Mouse (Mus musculus) CH12.LX (cell line): Measurements from ENCODE around the gene Ppip5k1. TPM values are rescaled to one million over a fixed set of nuclear protein-coding genes. Genes with fewer than 3 reads are reported as not detected.

ENCODE experiments used
- DNase-seq: peaks from one replicate; pipeline ENCODE4 v3.0.0-alpha.2; 2013; ENCODE audit errors: extremely low read depth
- H3K27ac ChIP-seq: 2 replicates; pipeline ENCODE4 v1.5.1; 2012; ENCODE audit warnings: low read depth, mild to moderate bottlenecking, control low read depth, moderate library complexity; ENCODE audit not compliant: insufficient read depth
- H3K27me3 ChIP-seq: replicated peaks from 2 replicates; pipeline ENCODE3; 2012; ENCODE audit warnings: inconsistent platforms
- H3K36me3 ChIP-seq, 2 experiments: replicated peaks in 1 of 2; 2 replicates each; pipeline versions ENCODE3 to v1.6.1; 2012; ENCODE audit warnings: inconsistent platforms in 1 of 2, low read length in 1 of 2, mild to moderate bottlenecking in 1 of 2, mixed read lengths in 1 of 2, moderate library complexity in 1 of 2; ENCODE audit not compliant: control insufficient read depth in 1 of 2, insufficient read depth in 1 of 2
- H3K4me1 ChIP-seq, 2 experiments: 2 replicates each; pipeline ENCODE4 v1.6.1; 2012; ENCODE audit warnings: inconsistent platforms in 1 of 2, moderate library complexity in 1 of 2; ENCODE audit not compliant: insufficient read depth in 2 of 2, control insufficient read depth in 1 of 2
- H3K4me2 ChIP-seq: 2 replicates; pipeline ENCODE4 v1.6.1; 2012; ENCODE audit warnings: low read depth, mild to moderate bottlenecking, control low read depth; ENCODE audit not compliant: poor library complexity, insufficient read depth, severe bottlenecking
- H3K4me3 ChIP-seq, 3 experiments: fragments of 150-350 bp in 1 of 3; sonication (generic) in 1 of 3; replicated peaks in 1 of 3; 2 replicates each; pipeline versions ENCODE3 to v1.5.1; 2011 to 2012; ENCODE audit warnings: low read depth in 2 of 3, low read length in 2 of 3, mild to moderate bottlenecking in 2 of 3, moderate library complexity in 2 of 3, control low read depth in 1 of 3, improper control_type of control experiment in 1 of 3, inconsistent platforms in 1 of 3, mixed read lengths in 1 of 3; ENCODE audit not compliant: poor library complexity in 1 of 3
- H3K79me2 ChIP-seq: replicated peaks from 2 replicates; pipeline ENCODE4 v1.6.1; 2012; ENCODE audit warnings: mild to moderate bottlenecking, moderate library complexity; ENCODE audit not compliant: control insufficient read depth, poor library complexity, insufficient read depth, severe bottlenecking; ENCODE audit errors: extremely low read depth
- H3K9ac ChIP-seq: 2 replicates; pipeline ENCODE4 v1.6.1; 2012; ENCODE audit warnings: low read depth, mild to moderate bottlenecking, control low read depth, moderate library complexity; ENCODE audit not compliant: insufficient read depth
- H3K9me3 ChIP-seq: replicated peaks from 2 replicates; pipeline ENCODE3; 2012; ENCODE audit warnings: low read length, inconsistent platforms, mixed read lengths
- CHD1 ChIP-seq: IDR thresholded peaks from 2 replicates; pipeline ENCODE4 v1.6.1; 2012; ENCODE audit warnings: low read depth, low read length, improper control_type of control experiment, inconsistent platforms
- CHD2 ChIP-seq: IDR thresholded peaks from 2 replicates; pipeline ENCODE4 v1.6.1; 2011; ENCODE audit warnings: low read length, improper control_type of control experiment
- E2F4 ChIP-seq: IDR thresholded peaks from 2 replicates; pipeline ENCODE4 v1.6.1; 2011; ENCODE audit warnings: low read depth, low read length, improper control_type of control experiment; ENCODE audit not compliant: insufficient replicate concordance
- ELF1 ChIP-seq: IDR thresholded peaks from 2 replicates; pipeline ENCODE4 v1.6.1; 2014; ENCODE audit warnings: low read depth, mild to moderate bottlenecking, inconsistent platforms, low read length, improper control_type of control experiment
- EP300 ChIP-seq: IDR thresholded peaks from 2 replicates; pipeline ENCODE4 v1.6.1; 2011; ENCODE audit warnings: low read length, improper control_type of control experiment
- GABPA ChIP-seq: IDR thresholded peaks from 2 replicates; pipeline ENCODE4 v1.6.1; 2012; ENCODE audit warnings: low read depth, low read length, improper control_type of control experiment, inconsistent platforms; ENCODE audit not compliant: insufficient replicate concordance
- HCFC1 ChIP-seq: IDR thresholded peaks from 2 replicates; pipeline ENCODE4 v1.6.1; 2012; ENCODE audit warnings: low read depth, mild to moderate bottlenecking, inconsistent platforms, low read length, improper control_type of control experiment
- JUND ChIP-seq: conservative IDR thresholded peaks from 2 replicates; pipeline ENCODE4 v1.6.1; 2011; ENCODE audit warnings: low read depth, low read length, improper control_type of control experiment
- MAFK ChIP-seq: IDR thresholded peaks from 2 replicates; pipeline ENCODE4 v1.6.1; 2011; ENCODE audit warnings: low read length, improper control_type of control experiment; ENCODE audit not compliant: insufficient replicate concordance
- MAX ChIP-seq: IDR thresholded peaks from 2 replicates; pipeline ENCODE4 v1.6.1; 2011; ENCODE audit warnings: low read length, improper control_type of control experiment
- MAZ ChIP-seq: IDR thresholded peaks from 2 replicates; pipeline ENCODE4 v1.6.1; 2012; ENCODE audit warnings: low read depth, mild to moderate bottlenecking, inconsistent platforms, low read length, improper control_type of control experiment, moderate library complexity
- MEF2A ChIP-seq: IDR thresholded peaks from 2 replicates; pipeline ENCODE4 v1.6.1; 2014; ENCODE audit warnings: low read depth, mild to moderate bottlenecking, inconsistent platforms, low read length, improper control_type of control experiment, borderline replicate concordance
- MXI1 ChIP-seq: IDR thresholded peaks from 2 replicates; pipeline ENCODE4 v1.6.1; 2011; ENCODE audit warnings: mild to moderate bottlenecking, low read depth, low read length, improper control_type of control experiment
- MYC ChIP-seq: IDR thresholded peaks from 2 replicates; pipeline ENCODE4 v1.6.1; 2011; ENCODE audit warnings: low read depth, mild to moderate bottlenecking, improper control_type of control experiment, low read length
- NELFE ChIP-seq: IDR thresholded peaks from 2 replicates; pipeline ENCODE4 v1.6.1; 2011; ENCODE audit warnings: low read depth, low read length, improper control_type of control experiment
- NRF1 ChIP-seq: IDR thresholded peaks from 2 replicates; pipeline ENCODE4 v1.6.1; 2014; ENCODE audit warnings: low read depth, mild to moderate bottlenecking, inconsistent platforms, low read length, improper control_type of control experiment, moderate library complexity
- POLR2A ChIP-seq: IDR thresholded peaks from 2 replicates; pipeline ENCODE4 v1.6.1; 2011; ENCODE audit warnings: low read depth, mild to moderate bottlenecking, improper control_type of control experiment, low read length
- RAD21 ChIP-seq: IDR thresholded peaks from 2 replicates; pipeline ENCODE4 v1.6.1; 2011; ENCODE audit warnings: low read depth, mild to moderate bottlenecking, low read length, improper control_type of control experiment, moderate library complexity
- RCOR1 ChIP-seq: conservative IDR thresholded peaks from 2 replicates; pipeline ENCODE4 v1.6.1; 2012; ENCODE audit warnings: low read depth, mild to moderate bottlenecking, inconsistent platforms, low read length, improper control_type of control experiment
- SMC3 ChIP-seq: IDR thresholded peaks from 2 replicates; pipeline ENCODE4 v1.6.1; 2011; ENCODE audit warnings: low read depth, low read length, improper control_type of control experiment
- TBP ChIP-seq: conservative IDR thresholded peaks from 2 replicates; pipeline ENCODE4 v1.6.1; 2011; ENCODE audit warnings: low read depth, low read length, improper control_type of control experiment
- TCF12 ChIP-seq: IDR thresholded peaks from 2 replicates; pipeline ENCODE4 v1.6.1; 2014; ENCODE audit warnings: low read depth, mild to moderate bottlenecking, inconsistent platforms, low read length, improper control_type of control experiment
- USF2 ChIP-seq: conservative IDR thresholded peaks from 2 replicates; pipeline ENCODE4 v1.6.1; 2011; ENCODE audit warnings: low read depth, low read length, improper control_type of control experiment
- ZC3H11A ChIP-seq: IDR thresholded peaks from 2 replicates; pipeline ENCODE4 v1.6.1; 2012; ENCODE audit warnings: low read depth, mild to moderate bottlenecking, inconsistent platforms, low read length, improper control_type of control experiment
- ZKSCAN1 ChIP-seq: IDR thresholded peaks from 2 replicates; pipeline ENCODE4 v1.6.1; 2012; ENCODE audit warnings: low read depth, inconsistent platforms, low read length, improper control_type of control experiment, borderline replicate concordance
- ZMIZ1 ChIP-seq: IDR thresholded peaks from 2 replicates; pipeline ENCODE4 v1.6.1; 2012; ENCODE audit warnings: low read depth, mild to moderate bottlenecking, inconsistent platforms, low read length, improper control_type of control experiment
- ZNF384 ChIP-seq: IDR thresholded peaks from 2 replicates; pipeline ENCODE4 v1.6.1; 2012; ENCODE audit warnings: low read depth, low read length, improper control_type of control experiment, inconsistent platforms
- dilution Hi-C: fragments of 300-500 bp; cut with MboI; formaldehyde crosslinking; loops from 2 replicates; pipeline ENCODE4 v1.14.3; 2020; ENCODE audit warnings: low sequenced_read_pairs; ENCODE audit not compliant: extremely low pct_unique_long_range_greater_than_20kb, extremely low pct_ligation_motif_present
- in situ Hi-C: fragments of 300-500 bp; cut with MboI; formaldehyde crosslinking; loops from 3 replicates; pipeline ENCODE4 v1.14.3; 2019; ENCODE audit warnings: low sequenced_read_pairs, low pct_ligation_motif_present, low pct_unique_long_range_greater_than_20kb, mixed read lengths
- polyA plus RNA-seq: library from polyadenylated mRNA; unstranded; fragments of >175 nt; gene quantifications from 2 replicates; pipeline ENCODE4 v1.2.1, GENCODE M21; 2012; ENCODE audit warnings: low read depth; ENCODE audit not compliant: insufficient read length
- total RNA-seq, 2 experiments: library from RNA; depleted of rRNA; stranded (reverse); fragments of 300-350 nt in 1 of 2; fragments of >200 nt in 1 of 2; gene quantifications; 2 replicates each; pipeline ENCODE4 v1.2.3; 2012 to 2014

The Ppip5k1 gene
- total and polyA plus RNA-seq, 3 experiments = 4.6 to 11.9 (median 10.4) TPM

DNA sequence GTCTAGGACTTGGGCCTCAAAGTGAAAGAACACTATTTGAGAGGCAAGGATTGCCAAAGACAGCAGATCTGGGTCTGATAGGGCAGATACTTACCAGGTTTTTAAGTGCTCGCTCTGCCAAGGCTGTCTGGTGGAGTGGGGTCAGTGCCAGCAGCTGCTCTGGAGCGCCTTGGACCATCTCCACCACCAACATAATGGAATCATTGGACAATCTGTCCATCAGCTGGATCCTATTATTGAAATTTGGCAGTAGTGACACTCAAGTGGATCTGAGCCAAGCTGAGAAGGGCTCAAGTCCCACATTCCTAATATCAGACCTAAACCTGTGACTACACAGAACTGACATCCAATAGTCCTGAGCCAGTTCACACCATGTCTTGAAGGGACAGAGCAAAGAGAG lies 13.6 kb upstream of the Ppip5k1 start:
- in situ Hi-C loops (no loop called here), dilution Hi-C loops (no loop called here)
- H3K27ac ChIP-seq = no peak overlapping the region
- H3K27me3 ChIP-seq = peaks cover 25% of the 10 kb centered on the region
- H3K9ac ChIP-seq = no peak overlapping the region
- H3K4me1 ChIP-seq = no peaks in the 10 kb centered on the region
- H3K79me2 ChIP-seq = no peaks in the 10 kb centered on the region
- H3K4me2 ChIP-seq = no peak overlapping the region
- H3K36me3 ChIP-seq = peaks cover 74 to 90% of the 10 kb centered on the region in 2 experiments
- DNase-seq = no peak
- no peaks in the 10 kb centered on the region for H3K9me3 ChIP-seq
- TF ChIP-seq RAD21 = no peak
- TF ChIP-seq ELF1 = no peak
- TF ChIP-seq NRF1 = no peak
- no peak for TF ChIP-seq CHD2
- TF ChIP-seq ZKSCAN1 = no peak
- TF ChIP-seq TCF12 = no peak
- no peak for TF ChIP-seq CHD1
- no peak for TF ChIP-seq MAFK
- TF ChIP-seq GABPA = no peak
- no peak for TF ChIP-seq EP300
- no peak for TF ChIP-seq SMC3
- TF ChIP-seq MEF2A = no peak
- TF ChIP-seq MXI1 = no peak
- no peak for TF ChIP-seq TBP
- TF ChIP-seq MAX = no peak
- TF ChIP-seq USF2 = no peak
- no peak for TF ChIP-seq MAZ
- no peak for TF ChIP-seq E2F4
- no peak for TF ChIP-seq HCFC1
- TF ChIP-seq MYC = no peak
- H3K4me3 ChIP-seq = no peak overlapping the region

- Histone ChIP-seq H3K79me2 (no peaks in the 10 kb centered on the region), H3K36me3 (peaks cover 54 to 74% of the 10 kb centered on the region in 2 experiments), H3K9me3 (no peaks in the 10 kb centered on the region), H3K27ac (no peak overlapping the region), H3K4me3 (no peak overlapping the region), H3K4me2 (no peak overlapping the region)
- in situ Hi-C loops = no loop called here
- TF ChIP-seq RAD21 (no peak), NRF1 (no peak), MEF2A (no peak), TCF12 (no peak), EP300 (no peak), NELFE (no peak), MYC (no peak), ELF1 (no peak), MAFK (no peak), E2F4 (no peak), CHD2 (no peak), MAX (no peak), JUND (no peak), ZKSCAN1 (no peak), RCOR1 (no peak), ZC3H11A (no peak), ZNF384 (no peak), POLR2A (no peak), ZMIZ1 (no peak)
- TF ChIP-seq, all 38 proteins: peak for 0
- no peak for DNase-seq
- H3K4me1 ChIP-seq = peaks cover 2 to 4% of the 10 kb centered on the region in 2 experiments
- dilution Hi-C loops = no loop called here
- H3K9ac ChIP-seq = no peak overlapping the region
- H3K27me3 ChIP-seq = peaks cover 38% of the 10 kb centered on the region
These were observed 8.5 kb upstream of the Ppip5k1 start for GRCm38 (mm10) chr2:121363656-121364055.
